8 mouse cellular contexts compared by ENCODE assay signal in genomic region chr3:100685087-100685762, GRCm38 (mm10). TPM values are rescaled to one million over a fixed set of nuclear protein-coding genes. Genes with fewer than 3 reads are reported as not detected.
DNase-seq lines count a peak whose midpoint lies in the region; ATAC-seq and TF ChIP-seq lines count a peak whose summit lies in the region.

TSS of gene Man1a2 (minus strand) at chr3:100685503.

- H3K9me3 ChIP-seq in embryonic facial prominence, embryonic 12.5 days = no peaks in the 10 kb centered on the region

- peak; percentile 89 for ATAC-seq in embryonic facial prominence, embryonic 12.5 days (ENCODE audit: insufficient number of reproducible peaks, insufficient read depth, low FRiP score, low TSS enrichment)

- DNase-seq in 3T3-L1 (ENCODE audit: low read depth, low spot score) (peak; percentile 68), liver (peak; percentile 93)
- peak; percentile 90 to 93 for DNase-seq in adrenal gland, postnatal 36 days
- peak; percentile 91 to 93 for DNase-seq in heart, adult 2 months
- peak; percentile 81 to 86 for DNase-seq in kidney, adult 8-10 months
- DNase-seq in monocyte, adult 2 months (ENCODE audit: low read depth in 1 of 2, low spot score in 2 of 2) = peak; percentile 53 to 79
- peak; percentile 77 to 83 for DNase-seq in spleen, postnatal 14 days (ENCODE audit: low spot score in 2 of 2)

- H3K4me1 ChIP-seq in embryonic facial prominence, embryonic 12.5 days = peaks cover 26% of the 10 kb centered on the region
- H3K4me1 ChIP-seq in heart, adult 2 months (ENCODE audit: control insufficient read depth, insufficient read depth, low read length) = peaks cover 4% of the 10 kb centered on the region; the same call in 1 of the 2 replicates

- H3K27me3 ChIP-seq in embryonic facial prominence, embryonic 12.5 days = no peaks in the 10 kb centered on the region
- H3K27me3 ChIP-seq in heart, adult 2 months (ENCODE audit: control insufficient read depth, insufficient read depth, low read length) = no peaks in the 10 kb centered on the region

- peak within 1 kb of the TSS; percentile 87 for H3K4me3 ChIP-seq in embryonic facial prominence, embryonic 12.5 days
- peak within 1 kb of the TSS; percentile 71 for H3K4me3 ChIP-seq in heart, adult 2 months

- under 1% methylated on average over 77 of the region's 92 CpGs for WGBS in embryonic facial prominence, embryonic 12.5 days
- WGBS in heart, adult 2 months = under 1% methylated on average over 67 of the region's 92 CpGs

- no peak for TF ChIP-seq CTCF in heart, adult 2 months (IDR thresholded peaks at IDR 0.05)

- peak within 1 kb of the TSS; percentile 94 for H3K9ac ChIP-seq in embryonic facial prominence, embryonic 12.5 days
- peak within 1 kb of the TSS; percentile 80 for H3K9ac ChIP-seq in heart, adult 2 months (ENCODE audit: low read depth, low read length)

- intact Hi-C loops in heart, adult 2 months (cut with DNase I) = loop anchor here (5.0 kb wide), 3 partner anchors 98 to 917 kb away; partner anchors contain the start of genes Atp1a1, Gdap2 and Wdr3

- peak within 1 kb of the TSS; percentile 99 for H3K27ac ChIP-seq in embryonic facial prominence, embryonic 12.5 days
- peak within 1 kb of the TSS; percentile 87 for H3K27ac ChIP-seq in heart, adult 2 months

- H3K36me3 ChIP-seq in embryonic facial prominence, embryonic 12.5 days = no peaks in the 10 kb centered on the region
- peaks cover 2% of the 10 kb centered on the region; the same call in 1 of the 2 replicates for H3K36me3 ChIP-seq in heart, adult 2 months (ENCODE audit: control insufficient read depth, insufficient read depth, low read length)

- TF ChIP-seq EP300 in heart, adult 2 months (IDR thresholded peaks at IDR 0.05; ENCODE audit: insufficient read depth, low read depth, low read length) = no peak

- TF ChIP-seq POLR2A in heart, adult 2 months (IDR thresholded peaks at IDR 0.05; ENCODE audit: insufficient read depth, low read depth, low read length) = peak; percentile 89

- peak within 1 kb of the TSS; percentile 88 for H3K4me2 ChIP-seq in embryonic facial prominence, embryonic 12.5 days (replicated peaks)

- no peaks in the 10 kb centered on the region for H3K79me2 ChIP-seq in heart, adult 2 months (replicated peaks; ENCODE audit: control insufficient read depth, insufficient read depth, low read length)

RNA-seq across cellular contexts. Expression of gene Man1a2, which starts in this region (rescaled TPM):
- 100 to 1,000 TPM in 1 of 2 experiments, 10 to 100 TPM in 1; 94.9 to 126 TPM for total RNA-seq in adrenal gland, postnatal 36 days (2021)
- polyA plus RNA-seq in embryonic facial prominence, embryonic 12.5 days (2016; fragmentation: Nextera tagmentation; extraction: Ambion mirVana) = 83.0 and 94.5 TPM in 2 replicates
- 10 to 100 TPM; 48.0 to 49.8 TPM for total RNA-seq in heart, adult 2 months (2021)
- 3.8 and 8.0 TPM in 2 replicates for polyA plus RNA-seq in heart, adult 2 months (2012; rRNA removed)

Comparison
In these comparisons a context has a peak if more than half of its experiments do, and no peak if none do; other contexts are left out.
1. Peak in every context shown above with its lines: DNase-seq, ATAC-seq, H3K4me3 ChIP-seq and H3K27ac ChIP-seq.